Mouse (Mus musculus): ENCODE data around the gene Klhl6. TPM values are rescaled to one million over a fixed set of nuclear protein-coding genes. Genes with fewer than 3 reads are reported as not detected.
"Not testable (repeated sequence)": the region's sequence is repeated elsewhere in the genome, so short reads cannot be mapped to it uniquely, and the experiment has no call there.

Klhl6 gene
- 9.2 and 10.6 TPM in 2 replicates for polyA plus RNA-seq (2016; fragmentation: Nextera tagmentation; extraction: Ambion mirVana)

- DNase-seq (ENCODE audit: extremely low spot score, low spot score): no peak
- no peaks in the 10 kb centered on the region for H3K9me3 ChIP-seq
- H3K27me3 ChIP-seq (ENCODE audit: poor library complexity, severe bottlenecking): no peaks in the 10 kb centered on the region
- H3K4me3 ChIP-seq: no peak within 1 kb of the TSS
- no peaks in the 10 kb centered on the region for H3K36me3 ChIP-seq (replicated peaks)
- no peak within 1 kb of the TSS for H3K27ac ChIP-seq
- WGBS: 79% methylated on average over 14 of the region's 14 CpGs
- no peaks in the 10 kb centered on the region for H3K4me1 ChIP-seq
Observed at GRCm38 (mm10) chr16:19982537-19983257, at the start of gene Klhl6. TSS of gene Klhl6 (minus strand) at chr16:19983037.

DNA sequence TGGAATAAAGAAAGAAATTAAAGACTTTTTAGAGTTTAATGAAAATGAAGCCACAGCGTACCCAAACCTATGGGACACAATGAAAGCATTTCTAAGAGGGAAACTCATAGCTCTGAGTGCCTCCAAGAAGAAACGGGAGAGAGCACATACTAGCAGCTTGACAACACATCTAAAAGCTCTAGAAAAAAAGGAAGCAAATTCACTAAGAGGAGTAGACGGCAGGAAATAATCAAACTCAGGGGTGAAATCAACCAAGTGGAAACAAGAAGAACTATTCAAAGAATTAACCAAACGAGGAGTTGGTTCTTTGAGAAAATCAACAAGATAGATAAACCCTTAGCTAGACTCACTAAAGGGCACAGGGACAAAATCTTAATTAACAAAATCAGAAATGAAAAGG lies 44.4 kb upstream of the Klhl6 start:
- not testable (repeated sequence) for H3K9me3 ChIP-seq; H3K36me3 ChIP-seq (replicated peaks); H3K27me3 ChIP-seq (ENCODE audit: poor library complexity, severe bottlenecking); H3K4me1 ChIP-seq; DNase-seq (ENCODE audit: extremely low spot score, low spot score); H3K27ac ChIP-seq; H3K4me3 ChIP-seq
- whole genome bisulfite sequencing: 73% methylated on average over 2 of the region's 4 CpGs

- DNase-seq (ENCODE audit: extremely low spot score, low spot score): no peak
Observed at GRCm38 (mm10) chr16:20022821-20023220, 40.0 kb upstream of the Klhl6 start.

DNA sequence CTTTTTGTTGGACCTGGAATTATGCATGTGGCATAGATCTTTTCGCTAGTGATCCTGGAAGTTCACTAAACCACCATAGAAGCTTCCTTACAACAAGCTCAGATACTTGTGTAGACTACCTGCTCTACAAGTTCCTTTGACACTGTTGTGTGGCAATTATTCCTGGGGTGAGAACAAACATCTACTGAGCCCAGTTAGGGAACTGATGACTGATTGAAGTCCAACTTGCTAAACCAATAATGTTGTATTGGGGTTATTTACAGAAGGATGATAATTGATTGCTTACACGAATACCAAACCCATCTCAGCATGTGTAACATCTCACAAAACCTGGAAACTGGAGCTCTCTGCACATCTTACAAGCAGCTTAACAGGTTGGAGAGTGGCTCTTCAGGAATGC lies 39.0 kb upstream of the Klhl6 start:
- H3K36me3 ChIP-seq (replicated peaks): no peaks in the 10 kb centered on the region
- no peaks in the 10 kb centered on the region for H3K4me1 ChIP-seq
- no peak for DNase-seq (ENCODE audit: extremely low spot score, low spot score)
- H3K4me3 ChIP-seq: no peak overlapping the region
- H3K27ac ChIP-seq: no peak overlapping the region
- H3K9me3 ChIP-seq: no peaks in the 10 kb centered on the region
- WGBS: 80% methylated on average over 2 of the region's 2 CpGs
- no peaks in the 10 kb centered on the region for H3K27me3 ChIP-seq (ENCODE audit: poor library complexity, severe bottlenecking)

More at GRCm38 (mm10) chr16:20022821-20023220, 40.0 kb upstream of the Klhl6 start:
- no peaks in the 10 kb centered on the region for H3K4me1 ChIP-seq
- H3K27ac ChIP-seq: no peak overlapping the region
- no peak overlapping the region for H3K4me3 ChIP-seq
- no peaks in the 10 kb centered on the region for H3K36me3 ChIP-seq (replicated peaks)
- no peaks in the 10 kb centered on the region for H3K27me3 ChIP-seq (ENCODE audit: poor library complexity, severe bottlenecking)
- no peaks in the 10 kb centered on the region for H3K9me3 ChIP-seq
- WGBS: 83% methylated on average over 1 of the region's 1 CpGs

GRCm38 (mm10) chr16:20012647-20013046 lies 29.8 kb upstream of the Klhl6 start:
- H3K4me1 ChIP-seq: no peaks in the 10 kb centered on the region
- H3K9me3 ChIP-seq: no peaks in the 10 kb centered on the region
- no peak overlapping the region for H3K4me3 ChIP-seq
- H3K27ac ChIP-seq: no peak overlapping the region
- no peaks in the 10 kb centered on the region for H3K27me3 ChIP-seq (ENCODE audit: poor library complexity, severe bottlenecking)
- no peaks in the 10 kb centered on the region for H3K36me3 ChIP-seq (replicated peaks)
- DNase-seq (ENCODE audit: extremely low spot score, low spot score): no peak

DNA sequence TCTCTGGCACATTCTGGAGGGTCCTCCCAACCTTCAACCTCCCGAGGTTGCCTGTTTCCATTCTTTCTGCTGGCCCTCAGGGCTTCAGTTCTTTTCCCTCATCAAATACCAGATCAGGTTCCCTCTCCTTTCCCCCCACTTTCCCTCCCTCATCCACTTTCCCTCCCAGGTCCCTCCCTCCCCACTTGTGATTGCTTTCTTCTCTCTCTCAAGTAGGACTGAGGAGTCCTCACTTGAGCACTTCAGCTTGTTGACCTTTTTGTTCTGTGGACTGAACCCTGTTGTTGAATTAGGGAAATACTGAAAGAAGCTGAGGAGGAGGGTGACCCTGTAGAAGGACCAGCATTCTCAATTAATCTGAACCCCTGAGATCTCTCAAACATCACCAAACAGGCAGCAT lies 23.2 kb upstream of the Klhl6 start:
- Histone ChIP-seq H3K4me1 (no peaks in the 10 kb centered on the region), H3K9me3 (no peaks in the 10 kb centered on the region), H3K27ac (no peak overlapping the region), H3K4me3 (no peak overlapping the region), H3K36me3 (replicated peaks) (no peaks in the 10 kb centered on the region), H3K27me3 (ENCODE audit: poor library complexity, severe bottlenecking) (no peaks in the 10 kb centered on the region)
- 70% methylated on average over 1 of the region's 1 CpGs for WGBS
- no peak for DNase-seq (ENCODE audit: extremely low spot score, low spot score)

DNA sequence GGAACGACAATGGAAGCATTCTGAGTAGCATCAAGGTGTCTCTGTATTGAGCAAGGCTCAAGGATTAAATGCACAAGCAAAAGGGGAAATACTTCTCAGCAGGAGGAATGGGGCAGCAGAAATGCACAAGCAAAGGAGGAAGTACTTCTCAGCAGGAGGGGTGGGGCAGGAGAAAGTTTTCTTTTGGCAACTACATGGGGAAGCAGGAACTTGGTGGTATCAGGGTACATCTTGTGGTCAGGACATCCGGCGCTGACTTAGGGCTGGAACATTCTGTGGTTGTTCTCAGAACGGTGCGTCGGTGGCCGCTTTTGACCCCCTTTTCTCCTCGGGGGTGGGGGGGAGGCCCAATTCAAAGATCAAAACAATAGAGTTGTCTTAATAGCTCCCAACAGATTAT lies 17.4 kb upstream of the Klhl6 start:
- WGBS: 95% methylated on average over 8 of the region's 8 CpGs
- H3K27ac ChIP-seq; H3K4me1 ChIP-seq; DNase-seq (ENCODE audit: extremely low spot score, low spot score); H3K9me3 ChIP-seq; H3K4me3 ChIP-seq; H3K27me3 ChIP-seq (ENCODE audit: poor library complexity, severe bottlenecking); H3K36me3 ChIP-seq (replicated peaks): not testable (repeated sequence)

DNA sequence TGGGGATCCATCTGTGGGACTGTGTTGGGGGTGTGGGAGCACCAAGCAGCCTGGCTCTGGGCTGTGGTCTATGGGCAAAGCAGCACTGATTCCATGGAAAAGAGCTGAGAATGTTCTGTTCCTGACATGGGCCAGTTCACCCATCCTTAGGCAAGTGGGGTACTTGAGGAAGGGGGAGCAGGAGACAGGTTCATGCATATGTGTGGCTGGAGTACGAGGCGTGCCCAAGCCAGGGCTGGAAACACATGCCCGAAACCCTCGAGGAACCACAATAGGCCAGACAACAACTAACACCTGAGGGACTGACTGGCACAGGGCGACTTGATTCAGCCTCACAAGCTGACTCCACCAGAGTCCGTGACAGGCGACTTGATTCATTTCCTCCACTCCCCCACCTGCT lies 14.8 kb upstream of the Klhl6 start:
- H3K9me3 ChIP-seq: no peaks in the 10 kb centered on the region
- no peaks in the 10 kb centered on the region for H3K27me3 ChIP-seq (ENCODE audit: poor library complexity, severe bottlenecking)
- no peak for DNase-seq (ENCODE audit: extremely low spot score, low spot score)
- no peaks in the 10 kb centered on the region for H3K4me1 ChIP-seq
- no peak overlapping the region for H3K27ac ChIP-seq
- no peak overlapping the region for H3K4me3 ChIP-seq
- 91% methylated on average over 7 of the region's 7 CpGs for WGBS
- no peaks in the 10 kb centered on the region for H3K36me3 ChIP-seq (replicated peaks)

- H3K27me3 ChIP-seq (ENCODE audit: poor library complexity, severe bottlenecking); DNase-seq (ENCODE audit: extremely low spot score, low spot score); H3K36me3 ChIP-seq (replicated peaks); H3K27ac ChIP-seq; H3K4me3 ChIP-seq; H3K4me1 ChIP-seq; H3K9me3 ChIP-seq: not testable (repeated sequence)
- WGBS: 11% methylated on average over 6 of the region's 6 CpGs
Observed at GRCm38 (mm10) chr16:19996913-19997312, 14.1 kb upstream of the Klhl6 start.

- H3K36me3 ChIP-seq (replicated peaks): no peaks in the 10 kb centered on the region
- no peak overlapping the region for H3K27ac ChIP-seq
- no peak overlapping the region for H3K4me3 ChIP-seq
- no peaks in the 10 kb centered on the region for H3K9me3 ChIP-seq
- no peaks in the 10 kb centered on the region for H3K27me3 ChIP-seq (ENCODE audit: poor library complexity, severe bottlenecking)
- H3K4me1 ChIP-seq: no peaks in the 10 kb centered on the region
- no peak for DNase-seq (ENCODE audit: extremely low spot score, low spot score)
Observed at GRCm38 (mm10) chr16:19995818-19996217, 13.0 kb upstream of the Klhl6 start.

- WGBS: 90% methylated on average over 3 of the region's 3 CpGs
- Histone ChIP-seq H3K27ac (no peak overlapping the region), H3K27me3 (ENCODE audit: poor library complexity, severe bottlenecking) (no peaks in the 10 kb centered on the region), H3K4me3 (no peak overlapping the region), H3K36me3 (replicated peaks) (no peaks in the 10 kb centered on the region), H3K9me3 (no peaks in the 10 kb centered on the region), H3K4me1 (no peaks in the 10 kb centered on the region)
- no peak for DNase-seq (ENCODE audit: extremely low spot score, low spot score)
Observed at GRCm38 (mm10) chr16:19993278-19993677, 10.4 kb upstream of the Klhl6 start.

GRCm38 (mm10) chr16:19990536-19990935 lies 7.7 kb upstream of the Klhl6 start:
- no peak for DNase-seq (ENCODE audit: extremely low spot score, low spot score)
- Histone ChIP-seq H3K27ac (no peak overlapping the region), H3K36me3 (replicated peaks) (no peaks in the 10 kb centered on the region), H3K27me3 (ENCODE audit: poor library complexity, severe bottlenecking) (no peaks in the 10 kb centered on the region), H3K4me3 (no peak overlapping the region), H3K9me3 (no peaks in the 10 kb centered on the region), H3K4me1 (no peaks in the 10 kb centered on the region)

DNA sequence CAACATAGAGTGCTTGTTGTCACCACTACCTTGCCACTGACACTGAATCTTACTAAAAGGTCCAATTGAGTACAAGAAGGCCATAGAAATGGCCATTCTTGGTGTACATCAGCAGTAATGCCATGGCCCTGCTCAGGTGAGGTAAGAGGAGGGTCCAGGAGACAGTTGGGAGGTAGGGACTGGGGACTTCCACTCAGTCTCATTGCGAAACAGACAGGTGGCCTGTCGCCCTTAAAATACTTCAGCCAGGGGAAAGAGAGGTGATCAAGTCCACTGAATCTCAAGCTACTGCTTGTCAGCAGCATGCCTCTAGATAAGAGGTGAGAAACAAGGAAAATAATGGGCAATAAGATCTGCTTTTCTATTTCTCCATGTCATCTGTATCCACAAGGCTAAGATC lies 4.8 kb upstream of the Klhl6 start:
- 90% methylated on average over 2 of the region's 2 CpGs for WGBS

More for the DNA sequence above, 4.8 kb upstream of the Klhl6 start:
- Histone ChIP-seq H3K9me3 (no peaks in the 10 kb centered on the region), H3K27me3 (ENCODE audit: poor library complexity, severe bottlenecking) (no peaks in the 10 kb centered on the region), H3K4me3 (no peak overlapping the region), H3K36me3 (replicated peaks) (no peaks in the 10 kb centered on the region), H3K4me1 (no peaks in the 10 kb centered on the region), H3K27ac (no peak overlapping the region)
- DNase-seq (ENCODE audit: extremely low spot score, low spot score): no peak

All from forebrain, embryonic 10.5 days (tissue).